Mouse (Mus musculus) cortical plate, adult 2 months (tissue): ENCODE data around the gene Efna5. TPM values are rescaled to one million over a fixed set of nuclear protein-coding genes. Genes with fewer than 3 reads are reported as not detected.

Experiments
- H3K27ac ChIP-seq: fragments of 200-500 bp; 2 replicates; pipeline ENCODE4 v1.5.1; 2012; ENCODE audit warnings: low read length, control low read depth, inconsistent platforms; ENCODE audit not compliant: insufficient read depth
- H3K4me1 ChIP-seq: fragments of 200-500 bp; 2 replicates; pipeline ENCODE4 v1.6.1; 2011; ENCODE audit warnings: low read length; ENCODE audit not compliant: control insufficient read depth, insufficient read depth
- H3K4me3 ChIP-seq: fragments of 200-500 bp; 2 replicates; pipeline ENCODE4 v1.5.1; 2011; ENCODE audit warnings: mild to moderate bottlenecking, low read length, control low read depth; ENCODE audit not compliant: insufficient read depth
- CTCF ChIP-seq: fragments of 200-500 bp; IDR thresholded peaks from 2 replicates; pipeline ENCODE4 v1.5.1; 2011; ENCODE audit warnings: mild to moderate bottlenecking, control low read depth, low read length; ENCODE audit not compliant: insufficient read depth; ENCODE audit errors: extremely low read depth
- POLR2A ChIP-seq: fragments of 200-500 bp; IDR thresholded peaks from 2 replicates; pipeline ENCODE4 v1.6.1; 2011; ENCODE audit warnings: mild to moderate bottlenecking, low read length, control low read depth; ENCODE audit not compliant: insufficient read depth; ENCODE audit errors: extremely low read depth
- polyA plus RNA-seq: library from polyadenylated mRNA; depleted of rRNA; stranded (reverse); fragments of >200 nt; gene quantifications from 2 replicates; pipeline ENCODE4 v1.2.3, GENCODE M21; 2012

The Efna5 gene
- polyA plus RNA-seq, 1 experiment = 14.8 TPM

- peak overlapping the region; percentile 57 for H3K4me3 ChIP-seq
- TF ChIP-seq CTCF (no peak), POLR2A (no peak)
- H3K27ac ChIP-seq = peak overlapping the region; percentile 79
- H3K4me1 ChIP-seq = peaks cover 1% of the 10 kb centered on the region; the same call in 1 of the 2 replicates
Measured at GRCm38 (mm10) chr17:62881791-62882725, 941 bp upstream of the Efna5 start.

GRCm38 (mm10) chr17:62880311-62881175 lies 574 bp downstream of the Efna5 start:
- 0 out of 2 replicates have a peak overlapping the region, but pooled peaks have one; percentile 5 for H3K27ac ChIP-seq
- TF ChIP-seq CTCF (no peak), POLR2A (no peak)

GRCm38 (mm10) chr17:62879526-62880310 lies 1.4 kb downstream of the Efna5 start:
- Histone ChIP-seq H3K4me1 (peaks cover 1% of the 10 kb centered on the region; the same call in 1 of the 2 replicates), H3K27ac (no peak overlapping the region), H3K4me3 (peak overlapping the region; percentile 57)
- TF ChIP-seq POLR2A = no peak
- TF ChIP-seq CTCF = no peak

More at GRCm38 (mm10) chr17:62880311-62881175, 574 bp downstream of the Efna5 start:
- Histone ChIP-seq H3K4me3 (peak overlapping the region; percentile 57), H3K4me1 (peaks cover 1% of the 10 kb centered on the region; the same call in 1 of the 2 replicates)

GRCm38 (mm10) chr17:62875727-62876126 lies 5.4 kb downstream of the Efna5 start:
- Histone ChIP-seq H3K4me1 (no peaks in the 10 kb centered on the region), H3K4me3 (no peak overlapping the region), H3K27ac (no peak overlapping the region)
- TF ChIP-seq CTCF (no peak), POLR2A (no peak)

GRCm38 (mm10) chr17:62871928-62872327 lies 9.2 kb downstream of the Efna5 start:
- Histone ChIP-seq H3K27ac (no peak overlapping the region), H3K4me3 (no peak overlapping the region), H3K4me1 (no peaks in the 10 kb centered on the region)
- TF ChIP-seq POLR2A (no peak), CTCF (no peak)

GRCm38 (mm10) chr17:62871191-62871590 lies 9.9 kb downstream of the Efna5 start:
- H3K4me1 ChIP-seq = no peaks in the 10 kb centered on the region
- H3K27ac ChIP-seq = no peak overlapping the region
- no peak overlapping the region for H3K4me3 ChIP-seq
- no peak for TF ChIP-seq POLR2A
- no peak for TF ChIP-seq CTCF

- TF ChIP-seq POLR2A = no peak
- no peak overlapping the region for H3K27ac ChIP-seq
Measured at GRCm38 (mm10) chr17:62870446-62870845, 10.7 kb downstream of the Efna5 start.

GRCm38 (mm10) chr17:62864966-62865365 lies 16.2 kb downstream of the Efna5 start:
- Histone ChIP-seq H3K27ac (no peak overlapping the region), H3K4me3 (no peak overlapping the region), H3K4me1 (0 out of 2 replicates have a peak, but pooled peaks cover 2% of the 10 kb centered on the region)
- TF ChIP-seq CTCF (no peak), POLR2A (no peak)

More at GRCm38 (mm10) chr17:62870446-62870845, 10.7 kb downstream of the Efna5 start:
- Histone ChIP-seq H3K4me1 (no peaks in the 10 kb centered on the region), H3K4me3 (no peak overlapping the region)

GRCm38 (mm10) chr17:62863004-62863403 lies 18.1 kb downstream of the Efna5 start:
- TF ChIP-seq POLR2A (no peak), CTCF (no peak)
- H3K27ac ChIP-seq = no peak overlapping the region
- no peak overlapping the region for H3K4me3 ChIP-seq
- H3K4me1 ChIP-seq = 0 out of 2 replicates have a peak, but pooled peaks cover 2% of the 10 kb centered on the region
